Mouse (Mus musculus) CH12.LX (cell line): ENCODE data around the gene Sox12.

Experiments used
- CHD1 ChIP-seq: IDR thresholded peaks from 2 replicates; pipeline ENCODE4 v1.6.1; 2012; ENCODE audit warnings: low read depth, low read length, improper control_type of control experiment, inconsistent platforms
- CHD2 ChIP-seq: IDR thresholded peaks from 2 replicates; pipeline ENCODE4 v1.6.1; 2011; ENCODE audit warnings: low read length, improper control_type of control experiment
- CTCF ChIP-seq, 2 experiments: IDR thresholded peaks in 1 of 2; conservative IDR thresholded peaks in 1 of 2; 2 replicates each; pipeline ENCODE4 v1.5.1; 2011 to 2012; ENCODE audit warnings: low read depth in 2 of 2, low read length in 2 of 2, improper control_type of control experiment in 1 of 2, inconsistent platforms in 1 of 2, mild to moderate bottlenecking in 1 of 2, moderate library complexity in 1 of 2
- POLR2A ChIP-seq: IDR thresholded peaks from 2 replicates; pipeline ENCODE4 v1.6.1; 2011; ENCODE audit warnings: low read depth, mild to moderate bottlenecking, improper control_type of control experiment, low read length
- POLR2AphosphoS2 ChIP-seq: IDR thresholded peaks from 2 replicates; pipeline ENCODE4 v1.6.1; 2011; ENCODE audit warnings: low read depth, low read length, improper control_type of control experiment
- SIN3A ChIP-seq: IDR thresholded peaks from 2 replicates; pipeline ENCODE4 v1.6.1; 2012; ENCODE audit warnings: low read length, improper control_type of control experiment, inconsistent platforms
- TCF12 ChIP-seq: IDR thresholded peaks from 2 replicates; pipeline ENCODE4 v1.6.1; 2014; ENCODE audit warnings: low read depth, mild to moderate bottlenecking, inconsistent platforms, low read length, improper control_type of control experiment
- UBTF ChIP-seq: IDR thresholded peaks from 2 replicates; pipeline ENCODE4 v1.6.1; 2012; ENCODE audit warnings: low read depth, mild to moderate bottlenecking, inconsistent platforms, low read length, improper control_type of control experiment, moderate library complexity

GRCm38 (mm10) chr2:152373547-152373946, 24.3 kb downstream of the Sox12 start:
- TF ChIP-seq POLR2A (no peak), UBTF (no peak), CTCF (conservative IDR thresholded peaks at IDR 0.05 in 1 of 2, IDR thresholded peaks at IDR 0.05 in 1 of 2; ENCODE audit: low read depth in 2 of 2, low read length in 2 of 2) (no peak), TCF12 (no peak), SIN3A (no peak), CHD2 (no peak), POLR2AphosphoS2 (no peak), CHD1 (no peak)
